Mouse (Mus musculus) hematopoietic stem cell, adult 5-6 weeks (primary cell): ENCODE results near the gene Lnx2. TPM values are rescaled to one million over a fixed set of nuclear protein-coding genes. Genes with fewer than 3 reads are reported as not detected.

Experiments
- ATAC-seq, 2 experiments: fragments of 125-278 bp in 1 of 2; replicated peaks in 1 of 2; 2 replicates each; pipeline ENCODE4 v1.8.0; 2016 to 2017; ENCODE audit warnings: inconsistent platforms in 2 of 2, mild to moderate bottlenecking in 2 of 2, moderate number of reproducible peaks in 2 of 2, low read depth in 1 of 2, moderate TSS enrichment in 1 of 2; ENCODE audit not compliant: low FRiP score in 2 of 2, poor library complexity in 2 of 2, severe bottlenecking in 2 of 2, insufficient read depth in 1 of 2, low TSS enrichment in 1 of 2
- total RNA-seq: library from RNA; stranded (forward); fragments of 172-1452, 232-1000 nt; gene quantifications from 2 replicates; pipeline ENCODE4 v1.2.3, GENCODE M21; 2017

The Lnx2 gene
- total RNA-seq, 1 experiment from 2014 or later, result 3.6 TPM

GRCm38 (mm10) chr5:146998802-146999201, 77.6 kb downstream of the Lnx2 start:
- no peak for ATAC-seq

- ATAC-seq, result no peak
Observed at GRCm38 (mm10) chr5:146996812-146997211, 79.6 kb downstream of the Lnx2 start.

GRCm38 (mm10) chr5:146994973-146995372, 81.4 kb downstream of the Lnx2 start:
- ATAC-seq, result no peak

- no peak for ATAC-seq
Observed at GRCm38 (mm10) chr5:146993509-146993908, 82.9 kb downstream of the Lnx2 start.

- no peak for ATAC-seq
Observed at GRCm38 (mm10) chr5:146989051-146989450, 87.3 kb downstream of the Lnx2 start.

GRCm38 (mm10) chr5:146987588-146987987, 88.8 kb downstream of the Lnx2 start:
- ATAC-seq, result no peak

- no peak for ATAC-seq
Observed at GRCm38 (mm10) chr5:146985725-146986433, 90.5 kb downstream of the Lnx2 start.

- peak; percentile 48 to 50; a peak in 3 of 4 replicates for ATAC-seq
Observed at GRCm38 (mm10) chr5:146983216-146983615, 93.2 kb downstream of the Lnx2 start.

- ATAC-seq, result no peak
Observed at GRCm38 (mm10) chr5:146981376-146981775, 95.0 kb downstream of the Lnx2 start.

- no peak for ATAC-seq
Observed at GRCm38 (mm10) chr5:146974781-146975123, 101.6 kb downstream of the Lnx2 start.

- ATAC-seq, result peak in 1 of 2 experiments; percentile 39; a peak in 1 of 4 replicates
Observed at GRCm38 (mm10) chr5:146973858-146974780, 102.3 kb downstream of the Lnx2 start.

- ATAC-seq, result peak in 1 of 2 experiments; percentile 56; a peak in 1 of 4 replicates
Observed at GRCm38 (mm10) chr5:146973353-146973752, 103.0 kb downstream of the Lnx2 start.

GRCm38 (mm10) chr5:146971776-146972561, 104.4 kb downstream of the Lnx2 start:
- no peak for ATAC-seq

GRCm38 (mm10) chr5:146968695-146969393, 107.5 kb downstream of the Lnx2 start:
- no peak for ATAC-seq
